Mouse (Mus musculus) G1E (cell line): Measurements from ENCODE around the gene 4930455H04Rik. TPM values are rescaled to one million over a fixed set of nuclear protein-coding genes. Genes with fewer than 3 reads are reported as not detected.

Source experiments
- ATAC-seq: 2 replicates; pipeline ENCODE4 v1.8.0; 2016; ENCODE audit warnings: mild to moderate bottlenecking; ENCODE audit not compliant: insufficient number of reproducible peaks, poor library complexity, low FRiP score, severe bottlenecking; ENCODE audit errors: extremely low read depth
- DNase-seq: peaks from one replicate; pipeline ENCODE4 v3.0.0; 2012; ENCODE audit warnings: low spot score
- H3K27me3 ChIP-seq: 2 replicates; pipeline ENCODE4 v1.6.1; 2012; ENCODE audit warnings: mild to moderate bottlenecking, low read length, inconsistent platforms; ENCODE audit not compliant: insufficient read depth
- H3K36me3 ChIP-seq: replicated peaks from 2 replicates; pipeline ENCODE3; 2012; ENCODE audit warnings: mild to moderate bottlenecking, inconsistent platforms
- H3K4me1 ChIP-seq: 2 replicates; pipeline ENCODE4 v1.6.1; 2012; ENCODE audit warnings: low read depth, low read length, inconsistent platforms, mixed read lengths; ENCODE audit not compliant: insufficient read depth
- H3K4me3 ChIP-seq: 2 replicates; pipeline ENCODE4 v1.5.1; 2012; ENCODE audit warnings: low read depth, mild to moderate bottlenecking, inconsistent platforms, low read length, moderate library complexity, mixed read lengths
- H3K9me3 ChIP-seq: replicated peaks from 2 replicates; pipeline ENCODE4 v1.6.1; 2012; ENCODE audit warnings: inconsistent platforms
- CTCF ChIP-seq: IDR thresholded peaks from 2 replicates; pipeline ENCODE4 v1.5.1; 2012; ENCODE audit warnings: low read depth, low read length, inconsistent platforms, mixed read lengths
- GATA1 ChIP-seq: IDR thresholded peaks from 2 replicates; pipeline ENCODE4 v1.6.1; 2012; ENCODE audit warnings: borderline replicate concordance, low read length, inconsistent platforms, mixed read lengths
- GATA2 ChIP-seq: IDR thresholded peaks from 2 replicates; pipeline ENCODE4 v1.6.1; 2012; ENCODE audit warnings: low read depth, low read length, inconsistent platforms, borderline replicate concordance
- POLR2AphosphoS5 ChIP-seq: IDR thresholded peaks from 2 replicates; pipeline ENCODE4 v1.6.1; 2012; ENCODE audit warnings: low read depth, low read length, inconsistent platforms; ENCODE audit not compliant: insufficient replicate concordance
- TAL1 ChIP-seq: conservative IDR thresholded peaks from 2 replicates; pipeline ENCODE4 v1.6.1; 2012; ENCODE audit warnings: low read depth, low read length, inconsistent platforms, mixed read lengths
- polyA plus RNA-seq: library from polyadenylated mRNA; stranded (reverse); fragments of >175 nt; gene quantifications from 2 replicates; pipeline ENCODE4 v1.2.3, GENCODE M21; 2012
- total RNA-seq, 2 experiments: library from RNA; stranded (forward) in 1 of 2; stranded (reverse) in 1 of 2; fragments of 200-1000 nt in 1 of 2; fragments of >200 nt in 1 of 2; fragmentation: Nextera tagmentation in 1 of 2; gene quantifications; 2 replicates each; pipeline ENCODE4 v1.2.3; 2014 to 2017

Gene 4930455H04Rik
- total RNA-seq (2014; fragmentation: Nextera tagmentation), result not detected in 2 replicates
- total RNA-seq (2017), result 0.17 TPM in 1 of 2 replicates, not detected in the other
- polyA plus RNA-seq, result not detected in 2 replicates

DNA sequence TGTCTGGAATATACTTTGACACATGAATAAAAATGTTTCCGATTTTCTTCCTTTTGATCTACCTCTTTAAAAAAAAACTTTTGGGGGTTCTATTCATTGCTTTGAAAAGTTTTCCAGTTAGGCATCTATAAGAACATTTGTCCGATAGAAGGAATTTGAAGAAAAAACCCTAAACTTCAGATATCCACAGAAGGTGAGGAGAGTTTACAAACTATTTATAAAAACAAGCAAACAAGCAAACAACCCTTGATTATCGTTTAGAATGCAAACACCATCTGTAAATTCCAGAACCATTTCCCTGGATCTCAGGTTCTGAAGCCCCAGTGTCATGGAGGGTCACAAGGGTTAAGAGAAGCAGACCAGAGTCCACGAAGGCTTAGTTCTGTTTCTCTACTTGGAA is at the start of gene 4930455H04Rik:
Gene 4930455H04Rik, plus strand, starts transcription at position 301 of the 400 bp plus-strand sequence.
- no peak for ATAC-seq
- TF ChIP-seq GATA2 (no peak), CTCF (no peak), TAL1 (no peak), GATA1 (no peak)
- Histone ChIP-seq H3K36me3 (no peaks in the 10 kb centered on the region), H3K4me3 (no peak within 1 kb of the TSS), H3K4me1 (no peaks in the 10 kb centered on the region), H3K27me3 (no peaks in the 10 kb centered on the region; the same call in 1 of the 2 replicates), H3K9me3 (no peaks in the 10 kb centered on the region)
- no peak for DNase-seq

DNA sequence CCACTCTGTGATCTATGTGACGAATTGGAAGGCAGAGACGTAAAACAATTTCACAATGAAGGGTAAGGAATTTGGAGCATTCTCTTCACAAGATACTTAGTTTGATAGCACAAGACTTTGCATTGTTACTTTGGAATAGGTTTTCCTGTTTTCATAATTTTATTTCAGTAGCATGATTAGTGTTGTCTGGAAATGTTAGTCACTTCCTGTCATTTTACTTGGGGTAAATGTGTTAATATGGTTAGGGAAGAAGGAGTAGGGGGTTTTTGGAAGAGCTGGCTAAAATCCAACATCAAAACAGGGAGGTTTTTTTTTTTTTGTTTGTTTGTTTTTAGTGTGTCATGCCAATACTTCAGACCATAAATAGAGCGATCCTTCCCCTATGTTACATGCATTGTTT is 46.5 kb upstream of the 4930455H04Rik start:
- TF ChIP-seq CTCF (no peak), GATA1 (no peak), GATA2 (no peak), TAL1 (no peak), POLR2AphosphoS5 (no peak)
- ATAC-seq, result no peak
- peaks cover 16% of the 10 kb centered on the region for H3K27me3 ChIP-seq

GRCm38 (mm10) chr3:116923042-116923441 is 45.0 kb upstream of the 4930455H04Rik start:
- no peak for ATAC-seq
- no peak overlapping the region for H3K4me3 ChIP-seq
- DNase-seq, result no peak
- H3K9me3 ChIP-seq, result no peaks in the 10 kb centered on the region
- no peaks in the 10 kb centered on the region for H3K36me3 ChIP-seq
- no peak for TF ChIP-seq TAL1
- TF ChIP-seq GATA2, result no peak
- no peak for TF ChIP-seq GATA1
- TF ChIP-seq CTCF, result no peak
- TF ChIP-seq POLR2AphosphoS5, result no peak
- H3K27me3 ChIP-seq, result peaks cover 11% of the 10 kb centered on the region
- H3K4me1 ChIP-seq, result no peaks in the 10 kb centered on the region; the same call in 1 of the 2 replicates

More for the DNA sequence above, 46.5 kb upstream of the 4930455H04Rik start:
- Histone ChIP-seq H3K4me3 (no peak overlapping the region), H3K4me1 (no peaks in the 10 kb centered on the region; the same call in 1 of the 2 replicates), H3K36me3 (no peaks in the 10 kb centered on the region), H3K9me3 (no peaks in the 10 kb centered on the region)
- DNase-seq, result no peak

DNA sequence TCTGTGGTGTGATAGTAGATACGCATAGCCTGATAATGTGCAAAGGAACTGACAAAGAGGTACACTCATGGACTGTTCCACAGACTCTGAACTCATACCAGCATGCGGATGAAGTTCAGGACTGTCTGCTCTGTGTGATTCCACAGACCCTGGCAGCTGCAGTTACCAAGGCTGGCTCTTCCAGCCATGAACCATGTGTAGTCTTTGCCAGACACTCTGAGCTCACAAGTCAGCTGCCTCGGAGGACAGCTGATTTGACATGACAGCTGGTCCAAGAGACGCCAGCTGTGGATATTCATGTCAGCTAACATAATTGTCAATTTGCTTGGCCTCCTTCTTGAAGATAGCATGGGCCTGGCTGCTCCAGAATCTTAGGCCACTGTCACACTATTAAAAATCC is 39.1 kb upstream of the 4930455H04Rik start:
- Histone ChIP-seq H3K9me3 (no peaks in the 10 kb centered on the region), H3K4me3 (no peak overlapping the region), H3K27me3 (no peaks in the 10 kb centered on the region; the same call in 1 of the 2 replicates), H3K4me1 (no peaks in the 10 kb centered on the region), H3K36me3 (no peaks in the 10 kb centered on the region)
- no peak for DNase-seq
- ATAC-seq, result no peak
- TF ChIP-seq GATA2 (no peak), TAL1 (no peak), GATA1 (no peak), CTCF (no peak), POLR2AphosphoS5 (no peak)

DNA sequence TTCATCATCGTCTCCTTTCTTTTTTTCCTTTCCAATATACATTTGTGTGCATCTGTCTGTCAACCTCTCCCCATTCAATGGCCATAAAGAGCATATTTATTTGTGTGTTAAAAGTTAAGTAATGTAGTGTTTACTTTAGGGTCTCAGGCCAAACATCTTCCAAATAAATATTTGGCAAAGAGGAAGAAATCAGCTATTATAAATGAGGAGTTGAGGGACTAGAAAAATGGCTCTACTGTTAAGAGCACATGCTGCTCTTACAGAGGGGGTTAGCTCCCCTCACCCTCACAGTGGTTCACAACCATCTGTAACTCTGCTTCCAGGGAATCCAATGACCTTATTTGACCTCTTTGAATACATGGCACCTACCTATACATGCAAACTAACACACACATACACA is 34.9 kb upstream of the 4930455H04Rik start:
- TF ChIP-seq GATA1, result no peak
- no peak for TF ChIP-seq CTCF
- TF ChIP-seq GATA2, result no peak
- TF ChIP-seq POLR2AphosphoS5, result no peak
- no peak for TF ChIP-seq TAL1
- Histone ChIP-seq H3K4me1 (no peaks in the 10 kb centered on the region), H3K27me3 (no peaks in the 10 kb centered on the region; the same call in 1 of the 2 replicates), H3K4me3 (no peak overlapping the region), H3K9me3 (no peaks in the 10 kb centered on the region), H3K36me3 (no peaks in the 10 kb centered on the region)
- ATAC-seq (no peak), DNase-seq (no peak)

- no peaks in the 10 kb centered on the region; the same call in 1 of the 2 replicates for H3K27me3 ChIP-seq
- TF ChIP-seq POLR2AphosphoS5, result no peak
- TF ChIP-seq CTCF, result no peak
- TF ChIP-seq TAL1, result no peak
- TF ChIP-seq GATA2, result no peak
- TF ChIP-seq GATA1, result no peak
- no peak overlapping the region for H3K4me3 ChIP-seq
- no peaks in the 10 kb centered on the region for H3K4me1 ChIP-seq
- no peaks in the 10 kb centered on the region for H3K9me3 ChIP-seq
- H3K36me3 ChIP-seq, result no peaks in the 10 kb centered on the region
- DNase-seq (no peak), ATAC-seq (no peak)
These were observed 31.0 kb upstream of the 4930455H04Rik start for GRCm38 (mm10) chr3:116936934-116937691.
